Mouse (Mus musculus): ENCODE data around the gene Plagl2.

GRCm38 (mm10) chr2:153187848-153188247, 53.4 kb downstream of the Plagl2 start:
- TF ChIP-seq CTCF (IDR thresholded peaks at IDR 0.05; ENCODE audit: control insufficient read depth, insufficient read depth, insufficient read length) (no peak), USF1 (IDR thresholded peaks at IDR 0.05; ENCODE audit: low read depth) (no peak)

All from C2C12 (cell line).